Mouse (Mus musculus) lung, postnatal 36 days (tissue): ENCODE measurements at regions not wholly inside any gene's neighbourhood (a gene's known extent, or its start where the extent isn't known, plus 50 kb on each side); places are given as distances from the start of the nearest gene placed in this dataset.

Experiments
- DNase-seq: peaks from one replicate; pipeline ENCODE4 v3.0.0; 2022; ENCODE audit warnings: mixed read lengths

DNA sequence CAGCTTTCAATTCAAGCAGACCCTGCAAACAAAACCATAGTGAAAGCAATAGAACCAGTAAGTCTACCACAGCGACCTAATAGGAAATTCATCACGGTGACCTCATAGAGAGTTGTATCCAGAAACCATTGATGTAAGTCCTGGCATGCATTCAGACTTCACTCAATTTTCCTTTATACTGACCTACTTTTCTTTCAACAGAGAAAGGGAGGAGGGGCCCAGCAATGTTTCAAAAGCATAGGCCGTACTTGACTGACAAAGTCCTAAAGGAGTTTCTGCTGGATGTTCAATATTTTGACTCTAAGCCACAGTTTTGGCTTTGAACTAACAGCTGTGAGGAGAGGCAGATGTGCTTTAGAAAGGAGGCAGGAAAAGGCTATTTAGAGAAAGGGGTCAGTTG, 88.4 kb downstream of the AI593442 start:
- no peak for DNase-seq

DNA sequence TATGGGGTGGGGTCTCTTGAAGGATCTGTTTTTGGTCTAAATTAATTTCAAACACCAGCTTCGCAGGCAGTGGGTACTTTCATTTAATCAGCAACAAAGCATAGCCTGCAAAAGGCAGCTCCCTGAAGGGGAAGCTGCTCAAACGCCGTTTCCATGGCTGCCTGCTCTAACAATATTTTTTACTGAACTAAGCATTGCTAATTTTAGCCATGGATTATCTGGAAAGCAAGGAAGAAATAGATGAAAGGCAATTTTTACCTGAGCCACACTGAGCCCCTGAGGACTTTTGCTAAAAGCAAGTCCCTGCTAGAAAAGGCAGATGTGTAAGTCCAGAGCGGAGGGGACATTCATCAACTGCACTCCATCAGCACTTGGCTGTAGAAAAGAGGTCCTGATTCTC, 105.5 kb downstream of the AI593442 start:
- no peak for DNase-seq

DNA sequence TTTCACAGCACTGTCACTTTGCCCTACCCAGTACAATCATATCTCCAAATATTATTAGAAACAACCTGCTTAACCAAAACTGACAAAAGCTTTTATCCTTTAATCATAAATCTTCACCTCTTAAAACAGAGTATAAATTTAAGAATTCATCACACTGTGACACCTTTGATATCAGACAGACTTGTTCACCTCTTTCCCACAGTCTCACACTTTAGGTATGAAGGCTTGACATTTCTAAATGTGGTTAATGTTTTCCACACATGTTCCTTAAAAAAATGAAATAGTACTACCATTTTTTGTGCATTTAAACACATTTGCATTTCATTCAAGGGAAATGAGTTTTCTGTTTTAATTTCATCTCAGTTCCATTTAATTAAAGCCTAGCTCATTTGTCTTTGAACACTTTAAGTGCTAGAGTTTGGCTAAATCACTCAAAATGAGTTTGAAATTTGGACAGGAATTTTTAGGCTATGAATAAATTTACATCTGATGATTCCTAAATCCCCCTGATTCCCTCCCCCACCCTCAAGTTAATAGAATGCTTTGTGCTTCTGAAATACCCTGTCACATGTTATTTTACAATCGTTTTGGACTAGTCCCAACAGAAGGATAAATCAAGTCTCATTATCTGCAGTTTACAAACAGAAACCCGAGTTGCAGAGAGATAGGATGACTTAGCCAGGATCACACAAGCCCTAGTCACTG, 127.9 kb downstream of the AI593442 start:
- DNase-seq, result no peak

DNA sequence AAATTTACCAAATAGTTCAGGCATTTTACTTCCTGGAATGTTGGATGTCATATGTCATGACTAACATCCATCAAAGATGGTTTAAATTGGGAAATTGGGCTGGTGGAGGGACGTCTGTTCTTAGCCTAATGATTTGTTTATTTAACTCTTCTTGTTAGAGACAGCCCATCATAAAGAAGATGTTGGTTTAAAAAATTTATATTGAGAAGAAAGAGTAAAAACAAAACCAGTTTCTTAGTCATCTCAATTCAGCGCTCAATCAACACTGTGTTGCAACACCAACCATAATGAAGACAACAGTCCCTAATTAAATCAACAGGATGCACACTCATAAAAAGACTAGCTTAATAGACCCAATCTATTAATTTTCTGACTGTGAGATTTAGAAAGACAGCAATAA, 133.5 kb downstream of the AI593442 start:
- DNase-seq, result no peak

DNA sequence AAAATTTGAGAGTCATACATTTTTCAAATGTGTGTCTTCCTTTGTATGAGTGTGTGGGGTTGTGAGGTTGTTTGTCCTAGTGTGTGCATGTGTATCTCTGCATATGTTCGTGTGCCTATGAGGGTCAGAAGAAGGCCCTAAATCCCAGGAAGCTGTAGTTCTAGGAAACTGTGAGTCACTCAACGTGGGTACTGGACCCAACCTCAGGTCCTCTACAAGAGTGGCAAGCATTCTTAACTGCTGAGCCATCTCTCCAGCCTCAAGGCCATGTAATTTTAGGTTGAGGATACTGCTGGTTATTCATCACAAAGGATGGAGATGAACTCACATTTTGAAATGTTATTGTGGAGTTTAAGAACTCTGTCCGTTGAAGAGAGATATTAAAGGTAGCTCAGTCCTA, 140.5 kb downstream of the AI593442 start:
- DNase-seq, result no peak

DNA sequence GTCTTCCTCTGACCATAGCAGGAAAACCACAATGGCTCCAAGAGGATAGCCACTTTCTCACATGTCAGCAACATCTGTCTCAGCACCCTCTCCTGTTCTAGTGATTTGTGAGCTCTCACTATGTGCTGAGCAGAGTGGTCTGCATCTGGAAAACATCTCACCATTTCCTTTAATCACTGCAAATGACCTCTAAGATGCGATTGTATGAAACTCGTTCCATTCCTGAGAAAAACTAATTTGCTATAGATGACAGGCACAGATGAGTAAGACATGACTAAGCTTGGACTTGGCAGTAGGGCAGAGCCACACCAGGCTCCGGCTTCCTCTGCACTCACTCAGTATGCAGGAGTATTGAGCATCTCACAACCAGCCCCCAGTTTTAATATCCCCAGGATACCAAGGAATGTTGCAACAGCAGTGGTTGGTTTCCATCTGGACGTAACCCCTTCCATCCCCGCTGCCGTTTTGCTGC, 150.1 kb downstream of the AI593442 start:
- DNase-seq, result no peak

DNA sequence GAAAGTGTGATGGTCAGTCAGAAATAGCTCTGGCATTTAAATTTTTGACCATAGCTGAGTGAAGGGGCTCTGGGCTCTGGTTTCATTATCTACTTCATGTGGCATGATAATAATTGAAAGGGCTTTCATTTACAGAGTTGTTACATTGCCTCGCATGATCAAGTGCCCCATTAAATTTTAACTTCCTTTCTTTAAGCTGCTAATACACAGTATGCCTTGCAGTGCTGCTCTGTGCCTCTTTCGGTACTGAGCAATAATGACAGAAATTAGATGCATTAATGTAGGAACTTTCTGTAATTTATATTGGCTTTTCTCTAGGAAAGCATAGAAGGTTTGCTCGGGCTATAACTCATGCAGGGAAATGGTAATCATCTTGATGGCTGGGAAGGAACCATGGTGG, 179.1 kb downstream of the AI593442 start:
- DNase-seq, result no peak

DNA sequence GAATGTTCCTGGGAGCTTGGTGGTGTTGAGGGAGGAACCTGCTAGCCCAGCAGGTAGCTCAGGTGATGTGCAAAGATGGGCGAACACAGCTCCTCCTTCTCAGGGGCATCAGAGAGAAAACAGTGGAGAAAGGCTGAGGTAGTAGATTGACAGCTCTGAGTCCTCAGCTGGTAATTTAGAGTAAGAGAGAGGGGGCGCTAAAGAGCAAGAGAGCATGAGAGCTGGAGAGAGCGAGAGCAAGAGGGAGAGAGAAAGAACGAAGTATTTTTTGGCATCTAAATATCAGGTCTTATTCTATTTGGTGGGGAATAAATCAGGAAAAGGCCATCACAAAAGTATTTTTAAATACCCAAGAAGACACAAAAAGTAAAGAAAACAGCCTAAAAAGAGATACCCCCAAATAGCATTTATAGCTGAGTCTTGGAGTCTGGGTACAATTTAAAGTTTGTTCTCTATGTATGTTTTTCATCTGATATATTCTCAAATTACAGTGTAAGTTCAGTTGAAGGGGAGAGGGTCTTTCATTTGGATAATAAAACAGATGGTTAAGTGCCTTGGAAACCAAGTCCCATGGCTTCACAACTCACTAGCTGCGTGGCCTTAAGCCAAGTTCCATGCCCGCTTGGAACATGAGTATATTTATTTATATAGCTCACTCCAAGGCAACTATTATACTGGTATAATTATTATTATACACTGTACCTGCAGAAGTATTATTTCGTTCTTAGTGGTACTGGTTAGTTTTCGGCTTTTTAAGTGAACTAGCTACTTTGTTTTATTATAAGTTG, 183.9 kb downstream of the AI593442 start:
- peak; percentile 4 for DNase-seq

DNA sequence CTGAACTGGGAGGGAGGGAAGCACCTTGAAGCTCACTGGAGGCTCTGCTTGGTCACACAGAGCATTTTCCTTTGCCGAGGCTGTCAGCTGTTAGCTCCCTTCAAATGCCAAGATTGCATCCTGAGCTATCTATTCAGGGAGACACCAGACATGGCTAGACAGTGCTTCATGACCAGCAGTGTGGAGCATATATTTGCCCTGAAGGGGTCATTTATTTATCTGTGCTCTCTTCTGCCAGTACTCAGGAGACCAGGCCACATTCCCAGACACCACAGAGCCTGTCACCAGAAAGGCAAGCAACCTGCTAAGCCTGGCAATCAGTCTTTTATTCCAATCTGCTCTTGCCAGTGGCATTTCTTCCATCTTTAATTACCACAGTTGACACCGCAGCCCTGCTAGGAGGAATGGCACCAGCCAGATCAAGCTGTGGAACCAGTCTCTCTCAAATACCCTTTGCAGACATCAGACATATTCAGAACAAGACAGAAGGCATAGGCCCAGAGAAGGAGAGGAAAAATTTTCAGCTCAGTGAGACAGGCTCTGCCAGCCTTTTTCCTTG, 186.6 kb downstream of the AI593442 start:
- no peak for DNase-seq

DNA sequence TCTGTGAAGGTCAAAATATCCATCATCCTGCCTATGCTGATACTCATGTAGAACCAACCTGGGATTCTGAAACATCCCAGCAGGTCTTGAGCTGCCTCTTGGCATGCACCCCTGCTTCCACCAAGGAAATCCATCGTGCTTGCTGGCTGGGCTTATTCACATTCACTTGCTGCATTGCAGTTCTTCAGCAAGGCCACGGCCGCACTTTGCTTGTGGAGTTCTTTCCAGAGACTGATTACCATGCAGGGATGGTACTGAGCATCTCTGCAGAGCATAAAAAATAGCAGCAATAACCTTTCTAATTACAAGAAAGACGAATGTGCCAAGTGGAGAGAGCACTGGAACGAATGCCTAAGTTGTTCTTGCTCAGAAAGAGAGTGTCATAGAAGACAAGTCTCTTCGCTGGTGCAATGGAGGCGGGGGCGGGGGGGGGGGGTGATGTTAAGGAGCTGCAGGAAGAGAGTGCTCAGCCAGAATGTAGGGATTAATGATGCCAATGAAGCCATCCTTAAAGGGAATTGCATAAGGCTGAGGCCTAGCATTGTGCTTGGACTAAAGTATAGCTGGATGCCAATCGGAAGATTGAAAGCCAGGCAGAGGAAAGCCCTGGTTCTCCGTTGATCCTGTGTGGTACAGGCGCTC, 205.9 kb downstream of the AI593442 start:
- no peak for DNase-seq

DNA sequence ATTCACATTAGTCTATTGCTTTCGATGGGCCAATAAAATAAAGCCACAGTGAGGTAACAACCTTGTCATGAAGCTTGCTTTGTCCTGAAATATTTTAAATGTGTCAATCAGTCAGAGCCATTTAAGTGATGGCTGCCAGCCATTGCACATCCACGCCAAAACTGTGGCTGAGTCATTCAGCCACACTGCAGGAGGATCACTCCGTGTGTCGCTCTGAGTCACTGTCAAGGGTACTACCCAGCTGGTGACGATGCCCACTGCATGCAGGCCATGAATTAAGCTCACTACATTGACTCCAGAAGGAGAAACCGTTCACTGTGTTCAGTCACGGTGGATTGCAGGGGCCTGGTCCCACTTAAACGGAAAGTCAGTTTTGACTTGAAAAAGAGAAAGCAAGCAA, 206.7 kb downstream of the AI593442 start:
- DNase-seq, result no peak

DNA sequence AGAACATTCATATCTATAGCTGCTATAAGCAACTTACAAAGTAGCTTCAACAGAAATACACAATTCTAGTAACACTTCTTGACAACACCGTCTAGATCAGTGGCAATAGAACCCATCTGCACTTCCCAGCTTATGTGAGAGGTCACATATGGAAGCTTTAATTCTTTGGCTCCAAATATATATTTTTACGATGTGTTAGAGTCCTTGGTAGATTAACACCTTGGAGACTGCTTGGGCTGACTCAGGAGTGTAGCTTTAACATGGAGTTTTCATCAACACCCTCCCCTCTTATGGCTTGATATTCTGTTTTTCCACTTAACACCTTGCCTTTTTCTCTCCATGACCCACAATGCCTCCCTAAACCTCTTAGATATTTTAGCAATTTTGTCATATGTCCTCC, 221.1 kb downstream of the AI593442 start:
- DNase-seq, result no peak

DNA sequence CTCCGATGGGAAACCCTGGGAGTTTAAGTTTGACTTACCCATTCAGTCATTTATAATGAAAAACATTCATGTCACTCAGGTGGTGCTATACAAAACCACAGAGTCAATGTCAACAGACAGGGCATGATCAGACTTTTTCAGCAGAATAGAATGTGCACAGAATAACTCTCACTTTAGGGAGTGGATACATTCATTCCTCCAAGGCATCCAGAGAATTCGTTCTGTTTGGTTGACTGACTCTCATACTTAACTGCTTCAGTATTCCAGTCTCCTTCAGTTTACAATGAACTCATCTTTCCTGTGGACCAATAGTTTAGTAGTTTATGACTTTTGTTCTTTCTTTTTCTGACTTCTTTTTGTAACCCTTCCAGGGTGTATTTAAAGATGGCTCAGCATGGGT, 225.1 kb downstream of the AI593442 start:
- no peak for DNase-seq

DNA sequence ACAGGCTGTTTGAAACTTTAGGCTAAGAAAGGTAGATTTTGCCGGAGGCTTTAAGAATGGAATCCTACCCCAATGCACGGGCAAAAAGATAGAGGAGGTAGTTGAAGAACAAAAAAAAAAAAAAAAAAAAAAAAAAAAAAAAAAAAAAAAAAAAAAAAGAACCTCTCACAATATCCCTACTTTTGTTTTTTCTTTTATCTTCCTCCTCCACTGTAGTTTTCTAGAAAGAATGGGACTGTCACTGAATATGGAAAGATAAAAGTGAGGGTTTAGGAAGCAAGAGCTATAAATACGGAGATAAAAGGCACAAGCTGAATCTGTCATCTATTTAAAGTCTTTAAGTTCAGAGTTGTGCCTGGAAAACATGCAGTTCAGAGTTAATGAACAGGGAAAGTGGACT, 227.8 kb downstream of the AI593442 start:
- no peak for DNase-seq

DNA sequence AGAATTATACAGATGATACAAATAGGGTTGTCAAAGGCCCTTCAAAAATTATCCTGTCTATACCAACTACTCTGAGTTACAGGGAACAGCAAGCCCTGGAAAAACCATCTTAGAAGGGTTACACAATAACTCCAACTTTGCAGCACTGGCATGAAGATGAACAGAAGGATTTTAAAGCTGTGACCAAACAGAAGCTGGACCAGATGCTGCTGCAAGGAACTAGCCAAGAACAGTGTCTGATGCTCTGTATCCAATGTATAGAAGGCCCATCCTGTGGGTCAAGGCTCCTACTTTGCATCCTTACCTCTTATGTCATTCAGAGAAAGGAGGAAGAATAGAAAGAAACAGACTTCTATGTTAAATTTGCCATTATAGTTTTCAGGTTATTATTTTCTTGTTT, 231.3 kb downstream of the AI593442 start:
- DNase-seq, result no peak

DNA sequence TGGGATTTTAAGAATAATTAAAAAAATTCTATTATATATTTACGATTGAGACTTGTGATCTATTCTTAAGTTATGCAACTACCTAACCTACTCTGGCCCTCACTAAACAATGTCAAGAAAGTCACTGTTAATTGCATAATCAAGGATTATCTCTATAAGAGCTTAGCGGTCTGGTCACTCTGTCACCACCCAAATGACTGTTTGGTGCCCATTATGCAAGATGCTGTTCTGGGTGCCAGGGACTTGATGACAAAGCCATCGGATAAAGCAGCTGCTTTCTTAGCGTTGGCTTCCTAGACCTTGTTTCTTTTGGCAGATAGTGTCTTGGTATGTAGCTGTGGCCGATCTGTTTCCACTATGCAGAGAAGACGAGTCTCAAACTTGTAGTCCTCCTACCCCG, 236.4 kb downstream of the AI593442 start:
- DNase-seq, result no peak

DNA sequence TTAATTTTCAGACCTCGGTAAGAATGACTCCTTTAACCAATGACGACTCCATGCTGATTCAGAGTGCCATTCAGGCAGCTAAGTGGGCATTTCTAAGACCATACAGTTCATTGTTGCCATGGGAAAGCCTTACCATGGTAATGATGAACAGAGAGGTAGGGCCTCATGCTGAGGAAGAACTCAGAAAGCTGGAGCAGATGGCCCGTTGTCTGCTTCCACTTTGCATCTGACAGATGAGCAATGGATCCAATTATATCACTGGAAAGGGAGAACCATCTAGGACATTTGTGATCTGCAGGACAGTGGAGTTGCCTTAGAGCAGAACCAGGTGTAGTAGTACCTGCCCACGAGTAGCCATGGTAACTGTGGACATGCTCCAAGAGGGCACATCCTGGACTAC, 245.4 kb downstream of the AI593442 start:
- no peak for DNase-seq

DNA sequence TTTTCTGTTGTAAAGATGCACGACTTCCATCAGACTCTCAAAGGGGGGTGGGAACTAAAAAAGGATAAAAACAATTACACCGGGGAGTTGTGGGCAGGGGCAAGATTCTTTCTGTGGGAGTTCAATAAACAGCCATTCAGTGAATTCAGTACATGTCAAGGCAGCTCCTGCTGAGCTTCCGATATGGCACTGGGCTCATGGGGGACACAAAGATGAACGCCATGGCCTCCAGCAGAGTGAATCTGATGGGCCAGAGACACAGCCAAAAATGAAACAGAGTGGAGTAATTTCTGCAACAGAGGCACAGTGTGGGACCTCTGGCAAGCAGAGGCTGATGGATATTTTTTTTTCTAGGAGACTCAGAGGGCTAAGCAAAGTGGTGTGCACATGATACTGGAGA, 254.2 kb downstream of the AI593442 start:
- no peak for DNase-seq

DNA sequence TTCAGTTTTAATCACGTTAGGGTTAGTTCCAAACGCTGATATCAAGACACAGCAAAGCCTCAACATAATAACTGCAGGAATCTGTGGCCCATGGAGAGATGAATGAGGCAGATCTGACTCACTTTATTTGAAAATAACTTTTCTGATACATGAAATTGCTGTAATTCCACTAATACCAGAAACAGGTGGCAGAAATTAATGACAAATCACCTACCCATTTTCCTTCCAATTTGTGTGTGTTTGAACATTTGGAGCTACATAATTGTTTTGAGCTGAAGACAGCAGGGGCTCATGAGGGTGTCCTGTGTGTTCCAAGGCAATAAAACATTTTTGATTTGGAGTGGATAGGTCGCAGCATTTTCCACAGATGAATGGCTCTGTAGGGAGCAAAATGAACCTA, 254.2 kb upstream of the Zc3h12c start:
- no peak for DNase-seq

DNA sequence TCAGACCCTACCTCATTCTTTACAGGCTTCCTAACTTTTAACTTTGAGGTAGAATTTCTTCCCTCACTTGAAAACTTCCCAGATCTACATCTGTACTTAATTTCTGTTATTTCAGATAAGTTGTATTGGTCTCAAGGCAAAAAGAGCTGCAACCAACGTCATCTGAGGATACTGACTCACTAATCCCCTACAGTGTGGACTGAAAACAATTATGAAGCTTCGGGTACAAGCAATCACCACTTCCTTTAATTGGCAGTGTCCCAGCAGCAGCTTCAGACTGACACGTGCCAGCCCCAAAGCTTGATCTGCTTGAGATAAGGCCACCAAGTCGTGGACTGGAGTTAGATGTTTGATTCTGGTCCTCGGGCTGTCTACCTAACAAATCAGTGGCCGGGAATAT, 247.3 kb upstream of the Zc3h12c start:
- DNase-seq, result no peak

DNA sequence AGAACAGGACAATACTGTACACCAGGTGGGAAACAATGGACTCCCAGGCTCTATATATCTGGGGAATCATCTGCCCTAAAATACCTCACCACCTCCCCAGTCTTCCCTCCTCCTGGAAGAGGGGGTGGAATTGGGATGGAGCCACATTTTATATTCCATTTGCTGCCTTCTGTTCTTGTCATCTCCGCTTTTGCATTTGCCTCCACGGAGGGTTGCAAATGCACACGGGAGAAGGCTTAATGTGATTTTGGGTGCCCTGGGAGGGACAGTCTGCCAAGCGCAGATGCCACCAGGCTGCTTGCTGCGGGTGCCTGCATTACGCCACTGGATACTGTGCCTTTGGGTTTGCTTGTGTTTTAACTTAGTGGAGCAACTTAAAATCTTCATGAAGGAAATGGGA, 239.5 kb upstream of the Zc3h12c start:
- no peak for DNase-seq

DNA sequence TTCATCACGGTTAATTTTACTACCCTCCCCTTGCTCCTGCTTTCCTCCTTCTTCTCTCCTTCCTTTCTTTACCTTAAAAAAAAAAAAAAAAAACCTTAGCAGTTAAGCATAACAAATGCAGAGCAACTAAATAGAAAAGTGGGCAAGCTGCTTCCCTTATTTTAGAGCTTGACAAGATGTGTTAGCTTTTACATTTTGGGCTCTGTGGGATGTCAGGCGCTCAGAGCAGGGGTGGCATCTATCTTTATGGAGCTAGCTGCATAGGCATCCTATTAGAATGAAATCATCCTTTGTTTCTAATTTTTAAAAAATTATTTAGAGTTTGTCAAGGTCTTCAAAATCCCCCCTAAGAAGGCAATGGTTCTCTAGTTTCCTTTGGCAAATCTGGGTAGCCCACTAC, 234.1 kb upstream of the Zc3h12c start:
- no peak for DNase-seq

DNA sequence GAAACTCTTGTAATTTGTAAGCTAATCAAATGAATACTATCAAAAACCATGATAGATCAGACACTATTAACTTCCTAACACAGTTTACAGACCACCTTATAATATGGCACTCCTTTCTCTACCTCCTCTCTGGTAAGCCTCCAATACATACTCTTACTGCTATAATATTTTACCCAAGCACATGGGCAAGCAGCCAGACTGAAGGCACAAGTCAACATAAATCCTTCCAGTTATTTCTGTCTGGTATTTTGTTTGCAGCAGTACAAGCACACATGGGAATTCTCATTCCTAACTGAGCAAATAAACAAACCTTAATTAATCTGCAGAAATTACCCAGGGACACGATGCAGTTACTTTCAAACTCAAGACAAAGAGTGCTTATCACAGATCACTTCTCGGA, 210.7 kb upstream of the Zc3h12c start:
- no peak for DNase-seq

DNA sequence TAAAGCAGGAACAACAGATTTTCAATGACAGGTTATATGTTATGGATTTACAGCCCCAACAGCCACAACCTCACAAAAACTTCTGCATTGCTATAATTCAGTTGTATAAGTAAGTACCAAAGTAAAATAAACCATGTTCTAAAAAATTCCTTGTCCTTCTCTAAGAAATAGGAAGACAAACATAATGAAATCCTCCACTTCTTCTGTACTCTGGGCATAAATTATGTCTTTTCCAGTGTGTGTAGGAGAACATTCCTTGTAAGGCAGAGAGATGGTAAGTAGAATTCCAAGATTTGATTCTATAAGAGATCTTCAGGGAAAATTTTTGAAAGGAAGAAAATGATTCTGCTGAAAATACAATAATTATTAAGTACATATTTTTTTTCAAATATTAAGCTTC, 209.4 kb upstream of the Zc3h12c start:
- no peak for DNase-seq
